Mouse (Mus musculus) G1E (cell line): ENCODE measurements around the gene Bms1.

ENCODE experiments used
- CTCF ChIP-seq: IDR thresholded peaks from 2 replicates; pipeline ENCODE4 v1.5.1; 2012; ENCODE audit warnings: low read depth, low read length, inconsistent platforms, mixed read lengths
- GATA1 ChIP-seq: IDR thresholded peaks from 2 replicates; pipeline ENCODE4 v1.6.1; 2012; ENCODE audit warnings: borderline replicate concordance, low read length, inconsistent platforms, mixed read lengths
- GATA2 ChIP-seq: IDR thresholded peaks from 2 replicates; pipeline ENCODE4 v1.6.1; 2012; ENCODE audit warnings: low read depth, low read length, inconsistent platforms, borderline replicate concordance
- POLR2AphosphoS5 ChIP-seq: IDR thresholded peaks from 2 replicates; pipeline ENCODE4 v1.6.1; 2012; ENCODE audit warnings: low read depth, low read length, inconsistent platforms; ENCODE audit not compliant: insufficient replicate concordance

DNA sequence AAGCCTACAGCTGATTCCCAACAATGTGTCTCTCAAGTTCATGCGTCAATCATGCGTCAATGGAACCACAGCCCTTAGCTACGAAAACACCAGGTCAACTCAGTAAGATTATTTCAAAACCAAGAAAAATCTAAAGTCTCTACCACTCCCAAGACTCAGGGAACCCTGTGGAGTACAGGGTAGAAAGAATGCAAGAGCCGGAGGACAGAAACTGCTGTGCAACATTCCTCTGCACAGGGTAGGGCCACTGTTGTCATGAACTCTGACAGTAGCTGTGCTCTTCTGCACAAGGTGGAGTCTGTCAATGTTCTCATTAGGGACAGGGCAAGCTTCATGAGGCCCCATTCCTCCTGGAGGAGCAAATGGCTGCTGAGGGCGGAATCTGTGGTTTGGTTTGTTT is 10.8 kb downstream of the Bms1 start:
- TF ChIP-seq CTCF, result no peak
- TF ChIP-seq POLR2AphosphoS5, result no peak
- TF ChIP-seq GATA1, result no peak
- no peak for TF ChIP-seq GATA2
